Mouse (Mus musculus): ENCODE data around the gene Ipmk. TPM values are rescaled to one million over a fixed set of nuclear protein-coding genes. Genes with fewer than 3 reads are reported as not detected.

The Ipmk gene
- polyA plus RNA-seq, 1 experiment from 2014 or later: 18.8 TPM

DNA sequence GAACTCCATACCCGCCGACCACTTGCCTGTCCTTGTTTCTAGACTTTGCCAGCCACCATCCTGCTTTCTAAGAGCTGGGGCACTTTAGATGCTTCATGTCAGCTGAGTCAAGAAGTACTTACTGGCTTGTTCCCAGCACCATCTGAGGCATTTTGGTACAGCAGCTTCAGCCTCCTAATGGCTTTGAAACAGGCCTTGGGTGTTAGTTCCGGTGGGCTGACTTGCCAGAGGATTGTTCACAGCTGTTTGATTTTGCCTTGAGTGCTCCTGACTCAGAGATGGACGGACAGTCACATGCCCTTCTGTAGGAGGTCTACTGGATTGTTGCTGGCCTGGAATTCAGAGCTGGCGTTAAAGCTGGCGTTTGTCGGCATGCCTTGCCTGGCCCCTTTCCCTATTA is 13.5 kb downstream of the Ipmk start:
- H3K9ac ChIP-seq (replicated peaks; ENCODE audit: low read depth, low read length): no peak overlapping the region
- no peak overlapping the region for H3K27ac ChIP-seq (ENCODE audit: low read length)
- no peak for ATAC-seq
- WGBS: 78% methylated on average over 7 of the region's 7 CpGs
- H3K9me3 ChIP-seq (ENCODE audit: control insufficient read depth, low read length): no peaks in the 10 kb centered on the region
- no peak overlapping the region for H3K4me3 ChIP-seq (replicated peaks; ENCODE audit: low read length)
- peaks cover 3% of the 10 kb centered on the region; the same call in 1 of the 2 replicates for H3K36me3 ChIP-seq (ENCODE audit: control insufficient read depth, insufficient read depth)
- no peaks in the 10 kb centered on the region for H3K27me3 ChIP-seq (replicated peaks; ENCODE audit: control insufficient read depth, insufficient read depth, low read length)
- no peak overlapping the region for H3K4me2 ChIP-seq (ENCODE audit: low read length)
- H3K4me1 ChIP-seq (replicated peaks; ENCODE audit: control insufficient read depth, insufficient read depth, low read length): peaks cover 8% of the 10 kb centered on the region

GRCm38 (mm10) chr10:71361836-71362562 is 14.4 kb downstream of the Ipmk start:
- no peak overlapping the region; the same call in 1 of the 2 replicates for H3K27ac ChIP-seq (ENCODE audit: low read length)
- H3K36me3 ChIP-seq (ENCODE audit: control insufficient read depth, insufficient read depth): peaks cover 3% of the 10 kb centered on the region; the same call in 1 of the 2 replicates
- no peak overlapping the region for H3K9ac ChIP-seq (replicated peaks; ENCODE audit: low read depth, low read length)
- no peak for ATAC-seq
- H3K9me3 ChIP-seq (ENCODE audit: control insufficient read depth, low read length): no peaks in the 10 kb centered on the region
- H3K27me3 ChIP-seq (replicated peaks; ENCODE audit: control insufficient read depth, insufficient read depth, low read length): no peaks in the 10 kb centered on the region
- H3K4me1 ChIP-seq (replicated peaks; ENCODE audit: control insufficient read depth, insufficient read depth, low read length): peaks cover 8% of the 10 kb centered on the region
- H3K4me2 ChIP-seq (ENCODE audit: low read length): peak overlapping the region; percentile 39
- WGBS: 23% methylated on average over 18 of the region's 18 CpGs
- H3K4me3 ChIP-seq (replicated peaks; ENCODE audit: low read length): peak overlapping the region; percentile 5; the same call in 1 of the 2 replicates

- H3K27me3 ChIP-seq (replicated peaks; ENCODE audit: control insufficient read depth, insufficient read depth, low read length): no peaks in the 10 kb centered on the region
- no peak overlapping the region for H3K4me2 ChIP-seq (ENCODE audit: low read length)
- peaks cover 3% of the 10 kb centered on the region; the same call in 1 of the 2 replicates for H3K36me3 ChIP-seq (ENCODE audit: control insufficient read depth, insufficient read depth)
- ATAC-seq: no peak
- no peak overlapping the region for H3K4me3 ChIP-seq (replicated peaks; ENCODE audit: low read length)
- H3K4me1 ChIP-seq (replicated peaks; ENCODE audit: control insufficient read depth, insufficient read depth, low read length): peaks cover 8% of the 10 kb centered on the region
- no peak overlapping the region for H3K27ac ChIP-seq (ENCODE audit: low read length)
- H3K9me3 ChIP-seq (ENCODE audit: control insufficient read depth, low read length): no peaks in the 10 kb centered on the region
- no peak overlapping the region for H3K9ac ChIP-seq (replicated peaks; ENCODE audit: low read depth, low read length)
- WGBS: 78% methylated on average over 8 of the region's 8 CpGs
Measured at GRCm38 (mm10) chr10:71363440-71363839, 15.9 kb downstream of the Ipmk start.

DNA sequence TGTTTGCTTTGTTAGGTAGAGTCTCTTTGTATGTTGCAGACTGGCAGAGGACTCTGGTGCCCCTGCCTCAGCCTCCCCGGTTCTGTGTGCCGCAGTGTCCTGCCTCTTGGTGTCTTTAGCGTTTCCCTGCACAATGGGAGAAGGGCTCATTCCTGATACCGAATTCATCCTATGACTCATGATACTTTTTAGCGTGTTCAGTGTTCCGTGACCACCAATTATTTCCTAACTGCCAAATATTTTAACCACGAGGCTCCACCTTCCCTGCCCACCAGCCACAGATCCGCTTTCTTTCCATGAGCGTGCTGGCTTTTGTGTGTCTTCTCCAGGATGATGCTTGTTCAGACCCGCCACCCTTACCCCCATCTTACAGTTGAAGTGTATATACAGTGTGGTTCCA is 16.3 kb downstream of the Ipmk start:
- H3K4me2 ChIP-seq (ENCODE audit: low read length): no peak overlapping the region

GRCm38 (mm10) chr10:71368128-71368940 is 20.8 kb downstream of the Ipmk start:
- no peaks in the 10 kb centered on the region for H3K27me3 ChIP-seq (replicated peaks; ENCODE audit: control insufficient read depth, insufficient read depth, low read length)
- H3K4me1 ChIP-seq (replicated peaks; ENCODE audit: control insufficient read depth, insufficient read depth, low read length): no peaks in the 10 kb centered on the region
- H3K36me3 ChIP-seq (ENCODE audit: control insufficient read depth, insufficient read depth): peaks cover 5% of the 10 kb centered on the region
- 91% methylated on average over 16 of the region's 16 CpGs for WGBS
- H3K4me3 ChIP-seq (replicated peaks; ENCODE audit: low read length): no peak overlapping the region
- H3K9me3 ChIP-seq (ENCODE audit: control insufficient read depth, low read length): no peaks in the 10 kb centered on the region
- H3K9ac ChIP-seq (replicated peaks; ENCODE audit: low read depth, low read length): no peak overlapping the region
- H3K4me2 ChIP-seq (ENCODE audit: low read length): no peak overlapping the region
- ATAC-seq: no peak
- H3K27ac ChIP-seq (ENCODE audit: low read length): no peak overlapping the region

More for the DNA sequence above, 16.3 kb downstream of the Ipmk start:
- peaks cover 8% of the 10 kb centered on the region for H3K4me1 ChIP-seq (replicated peaks; ENCODE audit: control insufficient read depth, insufficient read depth, low read length)
- no peak overlapping the region for H3K9ac ChIP-seq (replicated peaks; ENCODE audit: low read depth, low read length)
- H3K9me3 ChIP-seq (ENCODE audit: control insufficient read depth, low read length): no peaks in the 10 kb centered on the region
- peaks cover 3% of the 10 kb centered on the region; the same call in 1 of the 2 replicates for H3K36me3 ChIP-seq (ENCODE audit: control insufficient read depth, insufficient read depth)
- no peak for ATAC-seq
- 84% methylated on average over 10 of the region's 10 CpGs for WGBS
- no peak overlapping the region for H3K4me3 ChIP-seq (replicated peaks; ENCODE audit: low read length)
- H3K27me3 ChIP-seq (replicated peaks; ENCODE audit: control insufficient read depth, insufficient read depth, low read length): no peaks in the 10 kb centered on the region
- H3K27ac ChIP-seq (ENCODE audit: low read length): no peak overlapping the region

GRCm38 (mm10) chr10:71369466-71369865 is 21.9 kb downstream of the Ipmk start:
- H3K36me3 ChIP-seq (ENCODE audit: control insufficient read depth, insufficient read depth): peaks cover 5% of the 10 kb centered on the region
- no peak overlapping the region for H3K4me3 ChIP-seq (replicated peaks; ENCODE audit: low read length)
- H3K4me1 ChIP-seq (replicated peaks; ENCODE audit: control insufficient read depth, insufficient read depth, low read length): no peaks in the 10 kb centered on the region
- H3K27ac ChIP-seq (ENCODE audit: low read length): no peak overlapping the region
- no peaks in the 10 kb centered on the region for H3K9me3 ChIP-seq (ENCODE audit: control insufficient read depth, low read length)
- no peak overlapping the region for H3K4me2 ChIP-seq (ENCODE audit: low read length)
- WGBS: 88% methylated on average over 3 of the region's 3 CpGs
- H3K27me3 ChIP-seq (replicated peaks; ENCODE audit: control insufficient read depth, insufficient read depth, low read length): no peaks in the 10 kb centered on the region
- no peak overlapping the region for H3K9ac ChIP-seq (replicated peaks; ENCODE audit: low read depth, low read length)
- no peak for ATAC-seq

DNA sequence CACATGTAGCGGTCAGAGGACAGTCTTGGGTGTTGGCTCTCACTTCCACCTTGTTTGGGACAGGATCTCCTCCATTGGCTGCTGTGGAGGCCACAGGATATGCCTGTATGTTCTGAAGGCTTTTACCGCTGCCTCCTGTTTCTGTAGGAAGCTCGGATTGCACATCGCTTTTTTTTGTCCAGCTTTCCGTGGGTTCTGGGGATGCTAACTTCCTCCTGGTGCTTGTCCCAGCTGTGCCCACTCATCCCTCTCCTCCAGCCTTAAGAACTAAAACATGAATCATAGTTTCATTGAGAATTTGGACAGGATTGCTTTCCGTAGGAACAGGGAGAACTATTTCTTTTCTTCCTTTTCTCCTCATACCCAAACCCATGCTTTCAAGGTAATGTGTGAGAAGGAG is 24.3 kb downstream of the Ipmk start:
- Histone ChIP-seq H3K27ac (ENCODE audit: low read length) (no peak overlapping the region), H3K4me3 (replicated peaks; ENCODE audit: low read length) (no peak overlapping the region), H3K9ac (replicated peaks; ENCODE audit: low read depth, low read length) (no peak overlapping the region), H3K4me1 (replicated peaks; ENCODE audit: control insufficient read depth, insufficient read depth, low read length) (no peaks in the 10 kb centered on the region), H3K9me3 (ENCODE audit: control insufficient read depth, low read length) (no peaks in the 10 kb centered on the region), H3K27me3 (replicated peaks; ENCODE audit: control insufficient read depth, insufficient read depth, low read length) (no peaks in the 10 kb centered on the region), H3K4me2 (ENCODE audit: low read length) (no peak overlapping the region), H3K36me3 (ENCODE audit: control insufficient read depth, insufficient read depth) (peaks cover 5% of the 10 kb centered on the region; the same call in 1 of the 2 replicates)
- no peak for ATAC-seq
- 94% methylated on average over 6 of the region's 6 CpGs for WGBS

GRCm38 (mm10) chr10:71373706-71374105 is 26.1 kb downstream of the Ipmk start:
- H3K9me3 ChIP-seq (ENCODE audit: control insufficient read depth, low read length): no peaks in the 10 kb centered on the region
- no peak for ATAC-seq
- H3K4me2 ChIP-seq (ENCODE audit: low read length): no peak overlapping the region
- H3K36me3 ChIP-seq (ENCODE audit: control insufficient read depth, insufficient read depth): peaks cover 12% of the 10 kb centered on the region
- H3K9ac ChIP-seq (replicated peaks; ENCODE audit: low read depth, low read length): no peak overlapping the region
- H3K27me3 ChIP-seq (replicated peaks; ENCODE audit: control insufficient read depth, insufficient read depth, low read length): no peaks in the 10 kb centered on the region
- WGBS: 94% methylated on average over 11 of the region's 11 CpGs
- H3K4me3 ChIP-seq (replicated peaks; ENCODE audit: low read length): no peak overlapping the region
- H3K4me1 ChIP-seq (replicated peaks; ENCODE audit: control insufficient read depth, insufficient read depth, low read length): no peaks in the 10 kb centered on the region
- H3K27ac ChIP-seq (ENCODE audit: low read length): no peak overlapping the region

DNA sequence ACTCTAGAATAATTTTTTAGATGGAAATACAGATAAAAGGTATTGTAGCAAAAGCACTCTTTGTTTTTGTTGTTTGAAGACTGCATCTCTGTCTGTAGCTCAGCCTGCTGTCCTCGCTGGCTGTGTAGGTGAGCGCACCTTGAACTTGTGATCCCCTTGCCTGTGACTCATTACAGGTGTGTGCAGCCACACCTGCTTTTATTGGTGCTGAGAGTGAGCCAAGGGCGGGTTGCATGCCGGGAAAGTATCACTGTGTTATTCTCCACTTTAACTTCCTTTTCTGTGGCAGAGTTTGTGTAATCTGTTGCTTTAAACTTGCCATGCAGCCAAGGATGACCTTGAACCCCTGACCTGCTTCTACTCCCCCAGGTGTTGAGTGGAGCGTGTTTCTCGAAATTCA is 28.5 kb downstream of the Ipmk start:
- H3K4me3 ChIP-seq (replicated peaks; ENCODE audit: low read length): no peak overlapping the region
- H3K4me2 ChIP-seq (ENCODE audit: low read length): no peak overlapping the region
- no peaks in the 10 kb centered on the region for H3K9me3 ChIP-seq (ENCODE audit: control insufficient read depth, low read length)
- H3K27ac ChIP-seq (ENCODE audit: low read length): no peak overlapping the region
- no peak overlapping the region for H3K9ac ChIP-seq (replicated peaks; ENCODE audit: low read depth, low read length)
- WGBS: 95% methylated on average over 6 of the region's 6 CpGs
- H3K27me3 ChIP-seq (replicated peaks; ENCODE audit: control insufficient read depth, insufficient read depth, low read length): no peaks in the 10 kb centered on the region
- no peak for ATAC-seq
- H3K4me1 ChIP-seq (replicated peaks; ENCODE audit: control insufficient read depth, insufficient read depth, low read length): no peaks in the 10 kb centered on the region
- H3K36me3 ChIP-seq (ENCODE audit: control insufficient read depth, insufficient read depth): peaks cover 16% of the 10 kb centered on the region
